Mouse (Mus musculus): ENCODE measurements around the gene Tmed8. TPM values are rescaled to one million over a fixed set of nuclear protein-coding genes. Genes with fewer than 3 reads are reported as not detected.
"Not testable (repeated sequence)": the region's sequence is repeated elsewhere in the genome, so short reads cannot be mapped to it uniquely, and the experiment has no call there.

Gene Tmed8
- polyA plus RNA-seq, 3 experiments from 2014 or later: 3.5 to 4.4 (median 3.5) TPM

DNA sequence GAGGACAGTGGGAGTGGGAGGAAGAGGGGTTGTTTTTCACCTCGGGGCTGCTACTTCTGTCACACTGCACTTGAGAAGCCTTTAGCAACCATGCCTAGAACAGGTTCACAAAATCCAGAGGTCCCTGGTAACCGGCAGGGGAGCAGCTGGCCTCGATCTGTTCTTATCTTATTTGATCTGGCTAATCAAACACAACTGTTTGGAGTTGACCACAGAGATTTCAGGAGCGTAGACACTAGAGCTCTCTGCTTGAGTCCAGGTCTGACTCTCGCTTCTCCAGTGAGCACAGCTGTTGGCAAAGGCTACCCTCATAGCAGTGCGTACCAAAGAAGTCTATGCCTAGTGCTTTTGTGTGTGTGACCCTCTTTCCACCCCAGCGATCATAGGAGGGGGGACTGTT is 42.2 kb downstream of the Tmed8 start:
- no peak for ATAC-seq

GRCm38 (mm10) chr12:87157361-87157760 is 42.9 kb downstream of the Tmed8 start:
- no peak for ATAC-seq

DNA sequence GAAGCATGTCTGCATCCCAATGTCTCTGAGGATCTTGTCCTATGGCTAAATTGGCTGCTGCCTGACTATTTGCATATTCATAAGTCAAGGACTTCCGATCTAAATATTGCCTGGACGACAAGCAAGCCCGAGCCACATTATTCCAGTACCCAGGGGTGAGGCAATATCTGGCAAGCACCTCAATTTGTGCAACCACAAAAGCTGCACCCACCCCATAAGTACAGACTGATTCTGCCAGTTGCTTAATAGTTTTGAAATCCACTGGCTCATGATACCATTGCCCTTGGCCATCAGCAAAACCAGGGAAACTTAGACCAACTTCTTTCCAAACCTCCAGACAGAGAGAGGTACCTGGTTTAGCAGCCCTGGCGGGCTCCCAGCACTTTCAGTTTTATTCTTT is 45.8 kb downstream of the Tmed8 start:
- not testable (repeated sequence) for ATAC-seq

DNA sequence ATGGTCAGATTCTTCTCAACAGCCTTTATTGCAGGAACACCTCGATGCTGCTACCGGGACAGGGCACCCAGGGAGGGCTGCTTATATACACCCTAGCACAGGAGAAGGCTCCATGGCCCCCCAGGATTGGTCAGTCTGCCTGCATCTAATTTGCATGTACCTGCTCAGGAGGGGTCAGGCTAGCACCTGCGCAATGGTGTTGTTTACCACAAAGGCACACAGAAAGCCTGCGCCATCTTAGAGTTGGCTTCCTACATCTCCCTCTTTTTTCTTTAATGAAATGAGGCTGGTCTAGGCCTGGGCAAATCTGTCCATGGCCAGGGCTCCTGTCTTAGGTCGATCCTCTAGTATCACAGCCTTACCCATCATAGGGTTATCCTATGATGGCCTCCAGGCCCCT is 50.8 kb downstream of the Tmed8 start:
- ATAC-seq: no peak

- ATAC-seq: no peak
Measured at GRCm38 (mm10) chr12:87148136-87148535, 52.1 kb downstream of the Tmed8 start.

DNA sequence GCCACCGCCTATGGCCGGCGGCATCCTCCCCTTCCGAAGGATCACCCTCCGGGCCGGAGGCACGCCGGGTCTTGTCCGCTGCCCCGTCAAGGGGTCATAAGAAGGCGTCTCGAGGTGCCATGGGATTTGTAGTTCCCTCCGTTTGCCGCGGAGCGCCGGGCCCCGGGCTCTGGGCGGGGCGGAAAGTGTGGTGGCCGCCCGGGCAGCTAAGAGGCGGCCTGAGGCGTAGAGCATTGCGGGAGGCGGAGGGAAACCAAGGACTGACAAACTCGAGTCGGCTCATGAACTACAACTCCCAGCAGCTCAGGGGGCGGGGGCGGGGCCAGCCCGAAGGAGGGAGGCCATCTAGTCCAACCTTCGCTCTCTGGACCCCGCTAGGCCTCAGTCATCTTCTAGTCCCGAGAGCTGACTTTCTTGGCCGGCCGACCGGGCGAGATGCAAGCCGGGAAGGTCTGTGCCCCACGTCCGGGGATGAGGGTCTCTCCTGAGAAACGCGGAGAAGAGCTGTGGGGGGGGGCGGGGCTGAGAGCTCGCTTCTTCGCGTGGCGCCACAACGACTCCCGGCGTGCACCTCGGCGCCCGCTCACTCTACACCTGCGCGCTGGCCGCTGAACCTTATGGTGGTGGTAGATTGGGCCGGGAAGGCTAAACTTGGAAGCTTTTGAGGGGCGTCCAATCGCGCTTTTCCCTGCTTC is 52.7 kb downstream of the Tmed8 start, which contains the start of gene Pomt2:
TSS of gene Pomt2 (minus strand) at position 574 of the 695 bp plus-strand sequence.
- ATAC-seq: peak; percentile 90

- peak; percentile 80 for ATAC-seq
Measured at GRCm38 (mm10) chr12:87146966-87147365, 53.3 kb downstream of the Tmed8 start, which contains the start of gene Gstz1. Gene Gstz1, plus strand, starts transcription at chr12:87147165.

- ATAC-seq: no peak
Measured at GRCm38 (mm10) chr12:87142156-87142555, 58.1 kb downstream of the Tmed8 start.

GRCm38 (mm10) chr12:87138768-87139167 is 61.5 kb downstream of the Tmed8 start:
- ATAC-seq: no peak

GRCm38 (mm10) chr12:87138342-87138701 is 61.9 kb downstream of the Tmed8 start:
- no peak for ATAC-seq

- no peak for ATAC-seq
Measured at GRCm38 (mm10) chr12:87137439-87138341, 62.6 kb downstream of the Tmed8 start.

GRCm38 (mm10) chr12:87132784-87133183 is 67.5 kb downstream of the Tmed8 start:
- no peak for ATAC-seq

DNA sequence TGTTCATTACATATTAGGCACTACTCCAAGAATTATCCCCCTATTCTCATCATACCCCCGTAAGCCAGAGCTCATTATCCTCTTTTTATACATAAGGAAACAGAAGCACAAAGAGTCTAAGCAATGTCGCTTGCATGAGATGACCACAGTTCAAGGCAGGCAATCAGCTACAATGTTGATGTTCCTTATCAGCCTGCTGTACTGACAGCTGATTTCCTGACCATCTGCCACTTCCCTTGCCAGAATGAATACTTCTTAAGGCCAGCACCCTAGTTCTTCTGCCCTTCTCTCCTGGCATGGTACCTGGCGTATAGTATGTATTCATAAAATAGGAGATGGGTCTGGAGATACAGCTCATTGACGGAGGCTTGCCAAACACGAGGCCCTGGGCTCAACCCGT is 68.0 kb downstream of the Tmed8 start:
- no peak for ATAC-seq

- no peak for ATAC-seq
Measured at GRCm38 (mm10) chr12:87131619-87132018, 68.6 kb downstream of the Tmed8 start.

GRCm38 (mm10) chr12:87131181-87131580 is 69.1 kb downstream of the Tmed8 start:
- ATAC-seq: no peak

- ATAC-seq: peak; percentile 98
Measured at GRCm38 (mm10) chr12:87130224-87130623, 70.0 kb downstream of the Tmed8 start.

GRCm38 (mm10) chr12:87127256-87127655 is 73.0 kb downstream of the Tmed8 start:
- no peak for ATAC-seq

GRCm38 (mm10) chr12:87121918-87122589 is 78.2 kb downstream of the Tmed8 start:
- no peak for ATAC-seq

Other genes starting within 250 kb of the Tmed8 start
- under 1 TPM in 2 of 3 experiments, not detected in 1; 0.16 to 0.79 TPM for gene Zdhhc22, start 210.0 kb downstream of the Tmed8 start, polyA plus RNA-seq (2017; shearing (Covaris generic))
- gene Tmem63c, start 179.1 kb downstream of the Tmed8 start, polyA plus RNA-seq (2017; shearing (Covaris generic)): 1 to 10 TPM in 2 of 3 experiments, under 1 TPM in 1; 0.78 to 3.8 (median 1.1) TPM
- gene Ngb, start 97.9 kb downstream of the Tmed8 start, polyA plus RNA-seq (2017; shearing (Covaris generic)): not detected
- gene Gstz1, start 53.3 kb downstream of the Tmed8 start, polyA plus RNA-seq (2017; shearing (Covaris generic)): 10 to 100 TPM; 10.5 to 21.8 (median 13.0) TPM
- gene Pomt2, start 52.5 kb downstream of the Tmed8 start, polyA plus RNA-seq (2017; shearing (Covaris generic)): 1 to 10 TPM in 2 of 3 experiments, under 1 TPM in 1; 0.69 to 1.1 (median 1.1) TPM
- 1 to 10 TPM; 1.9 to 4.5 (median 1.9) TPM for gene Samd15, start 731 bp downstream of the Tmed8 start, polyA plus RNA-seq (2017; shearing (Covaris generic))
- 1 to 10 TPM in 1 of 3 experiments, under 1 TPM in 2; 0.72 to 1.1 (median 0.85) TPM for gene Noxred1, start 38.3 kb upstream of the Tmed8 start, polyA plus RNA-seq (2017; shearing (Covaris generic))
- 10 to 100 TPM; 31.3 to 41.3 (median 38.9) TPM for gene Vipas39, start 65.8 kb upstream of the Tmed8 start, polyA plus RNA-seq (2017; shearing (Covaris generic))
- gene Ahsa1, start 66.0 kb upstream of the Tmed8 start, polyA plus RNA-seq (2017; shearing (Covaris generic)): 100 to 1,000 TPM; 117 to 133 (median 126) TPM
- not detected for gene Ism2, start 99.3 kb upstream of the Tmed8 start, polyA plus RNA-seq (2017; shearing (Covaris generic))
- gene Sptlc2, start 187.9 kb upstream of the Tmed8 start, polyA plus RNA-seq (2017; shearing (Covaris generic)): 10 to 100 TPM; 69.9 to 85.2 (median 72.4) TPM
- 100 to 1,000 TPM in 2 of 3 experiments, 10 to 100 TPM in 1; 83.7 to 126 (median 118) TPM for gene Slirp, start 243.4 kb upstream of the Tmed8 start, polyA plus RNA-seq (2017; shearing (Covaris generic))
- gene Alkbh1, start 243.6 kb upstream of the Tmed8 start, polyA plus RNA-seq (2017; shearing (Covaris generic)): 10 to 100 TPM; 44.0 to 72.1 (median 63.5) TPM